Mouse (Mus musculus) limb, embryonic 13.5 days (tissue): ENCODE results near the gene Pacrg. TPM values are rescaled to one million over a fixed set of nuclear protein-coding genes. Genes with fewer than 3 reads are reported as not detected.

ENCODE experiments used
- ATAC-seq: fragments of 200-750 bp; cut with Nextera tagmentation; 2 replicates; pipeline ENCODE4 v1.8.0; 2017; ENCODE audit warnings: low read depth, moderate number of reproducible peaks, moderate TSS enrichment; ENCODE audit not compliant: low FRiP score
- H3K27ac ChIP-seq: fragments of 300-500 bp; sonication (generic); 2 replicates; pipeline ENCODE4 v1.5.1; 2015; ENCODE audit warnings: inconsistent platforms, mild to moderate bottlenecking, moderate library complexity
- H3K27me3 ChIP-seq: fragments of 300-500 bp; sonication (generic); 2 replicates; pipeline ENCODE4 v1.6.1; 2015; ENCODE audit warnings: mild to moderate bottlenecking, inconsistent platforms
- H3K36me3 ChIP-seq: fragments of 300-500 bp; sonication (generic); 2 replicates; pipeline ENCODE4 v1.6.1; 2015; ENCODE audit warnings: inconsistent platforms, mild to moderate bottlenecking, moderate library complexity
- H3K4me1 ChIP-seq: fragments of 300-500 bp; sonication (generic); 2 replicates; pipeline ENCODE4 v1.6.1; 2015; ENCODE audit warnings: inconsistent platforms
- H3K4me2 ChIP-seq: fragments of 300-500 bp; sonication (generic); replicated peaks from 2 replicates; pipeline ENCODE4 v1.6.1; 2015; ENCODE audit warnings: inconsistent platforms, mild to moderate bottlenecking, moderate library complexity
- H3K4me3 ChIP-seq: fragments of 300-500 bp; sonication (generic); 2 replicates; pipeline ENCODE4 v1.5.1; 2015; ENCODE audit warnings: moderate library complexity, mild to moderate bottlenecking, inconsistent platforms
- H3K9ac ChIP-seq: fragments of 300-500 bp; sonication (generic); 2 replicates; pipeline ENCODE4 v1.6.1; 2015; ENCODE audit warnings: mild to moderate bottlenecking, inconsistent platforms
- H3K9me3 ChIP-seq: fragments of 300-500 bp; sonication (generic); 2 replicates; pipeline ENCODE4 v1.6.1; 2016; ENCODE audit warnings: inconsistent platforms
- WGBS: fragments of 180-500 bp; shearing (Covaris S2); methylation state at CpG from one replicate; pipeline ENCODE4 v1.1.7; 2015; 5-methylcytosine and 5-hydroxymethylcytosine counted together
- polyA plus RNA-seq: library from polyadenylated mRNA; unstranded; fragments of >200 nt; fragmentation: Nextera tagmentation; extraction: Ambion mirVana; gene quantifications from 2 replicates; pipeline ENCODE4 v1.2.1, GENCODE M21; 2015

Gene Pacrg
- polyA plus RNA-seq, 1 experiment from 2014 or later, result 1.4 TPM

- no peak overlapping the region for H3K4me3 ChIP-seq
- H3K4me1 ChIP-seq, result peaks cover 14% of the 10 kb centered on the region
- H3K9ac ChIP-seq, result no peak overlapping the region
- H3K4me2 ChIP-seq, result no peak overlapping the region
- no peaks in the 10 kb centered on the region for H3K27me3 ChIP-seq
- peak overlapping the region; percentile 86; the same call in 1 of the 2 replicates for H3K27ac ChIP-seq
- no peaks in the 10 kb centered on the region for H3K9me3 ChIP-seq
- WGBS, result 54% methylated on average over 19 of the region's 19 CpGs
- H3K36me3 ChIP-seq, result no peaks in the 10 kb centered on the region
- peak; percentile 84 for ATAC-seq
Observed at GRCm38 (mm10) chr17:10390232-10391172, 449.6 kb downstream of the Pacrg start.

GRCm38 (mm10) chr17:10389740-10390139 lies 450.4 kb downstream of the Pacrg start:
- Histone ChIP-seq H3K9me3 (no peaks in the 10 kb centered on the region), H3K27me3 (no peaks in the 10 kb centered on the region), H3K27ac (peak overlapping the region; percentile 86; the same call in 1 of the 2 replicates), H3K4me2 (no peak overlapping the region), H3K9ac (no peak overlapping the region), H3K4me3 (no peak overlapping the region), H3K4me1 (peaks cover 10% of the 10 kb centered on the region), H3K36me3 (no peaks in the 10 kb centered on the region)
- no peak for ATAC-seq
- WGBS, result 78% methylated on average over 9 of the region's 9 CpGs

- no peaks in the 10 kb centered on the region for H3K9me3 ChIP-seq
- H3K27me3 ChIP-seq, result no peaks in the 10 kb centered on the region
- H3K4me3 ChIP-seq, result no peak overlapping the region
- H3K4me1 ChIP-seq, result peaks cover 10% of the 10 kb centered on the region; the same call in 1 of the 2 replicates
- H3K4me2 ChIP-seq, result no peak overlapping the region
- no peak overlapping the region for H3K27ac ChIP-seq
- 69% methylated on average over 6 of the region's 6 CpGs for whole genome bisulfite sequencing
- no peak for ATAC-seq
- no peak overlapping the region for H3K9ac ChIP-seq
- H3K36me3 ChIP-seq, result no peaks in the 10 kb centered on the region
Observed at GRCm38 (mm10) chr17:10386548-10386947, 453.6 kb downstream of the Pacrg start.

- H3K27me3 ChIP-seq, result peaks cover 4% of the 10 kb centered on the region; the same call in 1 of the 2 replicates
- H3K4me3 ChIP-seq, result no peak overlapping the region
- no peaks in the 10 kb centered on the region for H3K36me3 ChIP-seq
- H3K9me3 ChIP-seq, result no peaks in the 10 kb centered on the region
- no peak for ATAC-seq
- 0 out of 2 replicates have a peak, but pooled peaks cover 8% of the 10 kb centered on the region for H3K4me1 ChIP-seq
- no peak overlapping the region for H3K4me2 ChIP-seq
- 89% methylated on average over 6 of the region's 6 CpGs for WGBS
- no peak overlapping the region for H3K27ac ChIP-seq
- no peak overlapping the region for H3K9ac ChIP-seq
Observed at GRCm38 (mm10) chr17:10383406-10383805, 456.7 kb downstream of the Pacrg start.

- WGBS, result 60% methylated on average over 10 of the region's 10 CpGs
- H3K27ac ChIP-seq, result no peak overlapping the region
- H3K36me3 ChIP-seq, result no peaks in the 10 kb centered on the region
- no peak overlapping the region for H3K4me2 ChIP-seq
- peak; percentile 32; the same call in 1 of the 2 replicates for ATAC-seq
- H3K4me3 ChIP-seq, result no peak overlapping the region
- H3K27me3 ChIP-seq, result peaks cover 4% of the 10 kb centered on the region; the same call in 1 of the 2 replicates
- H3K9ac ChIP-seq, result no peak overlapping the region
- peaks cover 16% of the 10 kb centered on the region for H3K4me1 ChIP-seq
- no peaks in the 10 kb centered on the region for H3K9me3 ChIP-seq
Observed at GRCm38 (mm10) chr17:10378467-10379175, 461.5 kb downstream of the Pacrg start.

GRCm38 (mm10) chr17:10377606-10378005 lies 462.5 kb downstream of the Pacrg start:
- peaks cover 4% of the 10 kb centered on the region; the same call in 1 of the 2 replicates for H3K27me3 ChIP-seq
- ATAC-seq, result no peak

GRCm38 (mm10) chr17:10374316-10374715 lies 465.8 kb downstream of the Pacrg start:
- Histone ChIP-seq H3K27me3 (no peaks in the 10 kb centered on the region), H3K4me1 (peaks cover 32% of the 10 kb centered on the region), H3K27ac (no peak overlapping the region), H3K4me3 (no peak overlapping the region), H3K9me3 (no peaks in the 10 kb centered on the region), H3K4me2 (no peak overlapping the region), H3K9ac (no peak overlapping the region), H3K36me3 (no peaks in the 10 kb centered on the region)
- ATAC-seq, result no peak
- 82% methylated on average over 7 of the region's 7 CpGs for WGBS

More at GRCm38 (mm10) chr17:10377606-10378005, 462.5 kb downstream of the Pacrg start:
- WGBS, result 92% methylated on average over 2 of the region's 2 CpGs
- Histone ChIP-seq H3K4me1 (peaks cover 27% of the 10 kb centered on the region), H3K9ac (no peak overlapping the region), H3K4me3 (no peak overlapping the region), H3K27ac (no peak overlapping the region), H3K36me3 (no peaks in the 10 kb centered on the region), H3K4me2 (no peak overlapping the region), H3K9me3 (no peaks in the 10 kb centered on the region)

GRCm38 (mm10) chr17:10373727-10374126 lies 466.4 kb downstream of the Pacrg start:
- Histone ChIP-seq H3K9ac (no peak overlapping the region), H3K36me3 (no peaks in the 10 kb centered on the region), H3K4me2 (no peak overlapping the region), H3K9me3 (no peaks in the 10 kb centered on the region), H3K4me3 (no peak overlapping the region), H3K27ac (no peak overlapping the region), H3K27me3 (no peaks in the 10 kb centered on the region), H3K4me1 (peaks cover 26% of the 10 kb centered on the region)
- no peak for ATAC-seq
- 55% methylated on average over 3 of the region's 3 CpGs for WGBS

- Histone ChIP-seq H3K27ac (no peak overlapping the region), H3K4me3 (no peak overlapping the region), H3K9ac (no peak overlapping the region), H3K4me2 (no peak overlapping the region), H3K9me3 (no peaks in the 10 kb centered on the region), H3K4me1 (peaks cover 28% of the 10 kb centered on the region), H3K36me3 (no peaks in the 10 kb centered on the region), H3K27me3 (no peaks in the 10 kb centered on the region)
- 63% methylated on average over 18 of the region's 18 CpGs for WGBS
- no peak for ATAC-seq
Observed at GRCm38 (mm10) chr17:10372001-10372785, 467.9 kb downstream of the Pacrg start.

GRCm38 (mm10) chr17:10371472-10371871 lies 468.6 kb downstream of the Pacrg start:
- Histone ChIP-seq H3K27ac (no peak overlapping the region), H3K4me1 (peaks cover 28% of the 10 kb centered on the region), H3K9ac (no peak overlapping the region), H3K36me3 (no peaks in the 10 kb centered on the region), H3K4me2 (no peak overlapping the region), H3K9me3 (no peaks in the 10 kb centered on the region), H3K27me3 (no peaks in the 10 kb centered on the region), H3K4me3 (no peak overlapping the region)
- 64% methylated on average over 8 of the region's 8 CpGs for WGBS
- no peak for ATAC-seq

GRCm38 (mm10) chr17:10370660-10371130 lies 469.4 kb downstream of the Pacrg start:
- Histone ChIP-seq H3K27me3 (no peaks in the 10 kb centered on the region), H3K4me2 (no peak overlapping the region), H3K4me1 (peaks cover 28% of the 10 kb centered on the region), H3K9me3 (no peaks in the 10 kb centered on the region), H3K36me3 (no peaks in the 10 kb centered on the region), H3K4me3 (no peak overlapping the region), H3K9ac (no peak overlapping the region), H3K27ac (no peak overlapping the region)
- WGBS, result 74% methylated on average over 8 of the region's 8 CpGs
- no peak for ATAC-seq
